Mouse (Mus musculus) stomach, postnatal 0 days (tissue): ENCODE data around the gene Cuedc1.

Source experiments
- CTCF ChIP-seq: IDR thresholded peaks from 2 replicates; pipeline ENCODE4 v1.5.1; 2016; ENCODE audit warnings: antibody characterized with exemption, low read depth, mild to moderate bottlenecking, moderate library complexity
- EP300 ChIP-seq: optimal IDR thresholded peaks from 2 replicates; pipeline ENCODE3; 2016; ENCODE audit warnings: antibody characterized with exemption

DNA sequence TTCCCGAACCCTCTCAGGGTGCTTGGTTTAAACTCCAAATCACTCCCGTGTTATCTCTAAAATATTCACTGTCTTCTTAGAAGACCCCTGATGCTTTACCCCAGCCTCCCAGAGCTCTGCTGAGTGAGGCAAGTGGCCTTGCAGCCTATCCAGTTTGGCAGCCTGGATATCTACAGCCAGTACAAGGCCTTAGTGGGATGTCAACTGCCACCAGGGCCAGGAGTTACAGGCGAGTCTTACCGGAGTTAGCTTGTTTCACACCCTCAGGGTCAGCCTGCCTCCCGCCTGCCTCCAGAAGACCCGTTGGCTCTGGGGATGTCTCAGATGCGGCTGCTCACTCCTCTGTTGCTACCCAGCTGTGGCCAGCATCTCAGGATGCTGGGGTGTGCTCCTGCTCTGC, 120.7 kb downstream of the Cuedc1 start:
- TF ChIP-seq CTCF (no peak), EP300 (no peak)
